Mouse (Mus musculus): ENCODE results near the gene Iqsec1. TPM values are rescaled to one million over a fixed set of nuclear protein-coding genes. Genes with fewer than 3 reads are reported as not detected.
A peak's percentile ranks its signal among the peaks of the same experiment; 100 is the strongest.

The Iqsec1 gene
- polyA plus RNA-seq, 1 experiment from 2014 or later: 5.1 TPM

- peak overlapping the region; percentile 68 for H3K9ac ChIP-seq (ENCODE audit: low read length)
- under 1% methylated on average over 74 of the region's 76 CpGs for WGBS
- peak overlapping the region; percentile 63; the same call in 1 of the 2 replicates for H3K27ac ChIP-seq (replicated peaks)
- peak overlapping the region; percentile 65 for H3K4me3 ChIP-seq (ENCODE audit: low read depth, low read length)
- ATAC-seq (ENCODE audit: low FRiP score, low TSS enrichment) (no peak; the same call in 1 of the 2 replicates), DNase-seq (ENCODE audit: low spot score) (peak; percentile 43)
- no peaks in the 10 kb centered on the region for H3K9me3 ChIP-seq (ENCODE audit: control insufficient read depth, low read length)
- peak overlapping the region; percentile 98 for H3K4me2 ChIP-seq (replicated peaks; ENCODE audit: low read depth)
- no peaks in the 10 kb centered on the region for H3K36me3 ChIP-seq (ENCODE audit: control insufficient read depth, insufficient read depth, low read length)
- H3K4me1 ChIP-seq (replicated peaks; ENCODE audit: control insufficient read depth, insufficient read depth): peaks cover 6% of the 10 kb centered on the region; the same call in 1 of the 2 replicates
- H3K27me3 ChIP-seq (ENCODE audit: control insufficient read depth, insufficient read depth, low read length): no peaks in the 10 kb centered on the region
- TF ChIP-seq CTCF (IDR thresholded peaks at IDR 0.05; ENCODE audit: low read depth) (no peak), EP300 (optimal IDR thresholded peaks at IDR 0.05) (no peak)
Observed at GRCm38 (mm10) chr6:90987561-90988298, 755 bp downstream of the Iqsec1 start.

- Histone ChIP-seq H3K4me3 (ENCODE audit: low read depth, low read length) (no peak overlapping the region), H3K9me3 (ENCODE audit: control insufficient read depth, low read length) (no peaks in the 10 kb centered on the region), H3K9ac (ENCODE audit: low read length) (no peak overlapping the region), H3K4me2 (replicated peaks; ENCODE audit: low read depth) (no peak overlapping the region), H3K4me1 (replicated peaks; ENCODE audit: control insufficient read depth, insufficient read depth) (peaks cover 6% of the 10 kb centered on the region; the same call in 1 of the 2 replicates), H3K27me3 (ENCODE audit: control insufficient read depth, insufficient read depth, low read length) (no peaks in the 10 kb centered on the region), H3K36me3 (ENCODE audit: control insufficient read depth, insufficient read depth, low read length) (no peaks in the 10 kb centered on the region), H3K27ac (replicated peaks) (0 out of 2 replicates have a peak overlapping the region, but pooled peaks have one; percentile 1)
- DNase-seq (ENCODE audit: low spot score): no peak
- WGBS: 35% methylated on average over 3 of the region's 3 CpGs
- no peak for TF ChIP-seq EP300 (optimal IDR thresholded peaks at IDR 0.05)
- no peak for TF ChIP-seq CTCF (IDR thresholded peaks at IDR 0.05; ENCODE audit: low read depth)
- no peak for ATAC-seq (ENCODE audit: low FRiP score, low TSS enrichment)
Observed at GRCm38 (mm10) chr6:90984101-90984500, 4.4 kb downstream of the Iqsec1 start.

- no peak for ATAC-seq (ENCODE audit: low FRiP score, low TSS enrichment)
- 68% methylated on average over 2 of the region's 2 CpGs for WGBS
- DNase-seq (ENCODE audit: low spot score): no peak
Observed at GRCm38 (mm10) chr6:90974279-90974678, 14.2 kb downstream of the Iqsec1 start.

GRCm38 (mm10) chr6:90969341-90969871 is 19.1 kb downstream of the Iqsec1 start:
- H3K9ac ChIP-seq (ENCODE audit: low read length): no peak overlapping the region
- TF ChIP-seq CTCF (IDR thresholded peaks at IDR 0.05; ENCODE audit: low read depth) (no peak), EP300 (optimal IDR thresholded peaks at IDR 0.05) (no peak)
- no peak overlapping the region for H3K4me3 ChIP-seq (ENCODE audit: low read depth, low read length)
- no peaks in the 10 kb centered on the region for H3K9me3 ChIP-seq (ENCODE audit: control insufficient read depth, low read length)
- H3K4me1 ChIP-seq (replicated peaks; ENCODE audit: control insufficient read depth, insufficient read depth): no peaks in the 10 kb centered on the region
- H3K27ac ChIP-seq (replicated peaks): no peak overlapping the region
- ATAC-seq (ENCODE audit: low FRiP score, low TSS enrichment) (no peak), DNase-seq (ENCODE audit: low spot score) (no peak)
- WGBS: 27% methylated on average over 2 of the region's 2 CpGs
- H3K4me2 ChIP-seq (replicated peaks; ENCODE audit: low read depth): no peak overlapping the region
- H3K27me3 ChIP-seq (ENCODE audit: control insufficient read depth, insufficient read depth, low read length): no peaks in the 10 kb centered on the region
- no peaks in the 10 kb centered on the region for H3K36me3 ChIP-seq (ENCODE audit: control insufficient read depth, insufficient read depth, low read length)

More at GRCm38 (mm10) chr6:90974279-90974678, 14.2 kb downstream of the Iqsec1 start:
- Histone ChIP-seq H3K27me3 (ENCODE audit: control insufficient read depth, insufficient read depth, low read length) (no peaks in the 10 kb centered on the region), H3K4me3 (ENCODE audit: low read depth, low read length) (no peak overlapping the region), H3K4me1 (replicated peaks; ENCODE audit: control insufficient read depth, insufficient read depth) (no peaks in the 10 kb centered on the region), H3K4me2 (replicated peaks; ENCODE audit: low read depth) (no peak overlapping the region), H3K27ac (replicated peaks) (no peak overlapping the region), H3K9ac (ENCODE audit: low read length) (no peak overlapping the region), H3K36me3 (ENCODE audit: control insufficient read depth, insufficient read depth, low read length) (no peaks in the 10 kb centered on the region), H3K9me3 (ENCODE audit: control insufficient read depth, low read length) (no peaks in the 10 kb centered on the region)
- TF ChIP-seq CTCF (IDR thresholded peaks at IDR 0.05; ENCODE audit: low read depth) (no peak), EP300 (optimal IDR thresholded peaks at IDR 0.05) (no peak)

- H3K27ac ChIP-seq (replicated peaks): no peak overlapping the region
Observed at GRCm38 (mm10) chr6:90953349-90953748, 35.1 kb downstream of the Iqsec1 start.

GRCm38 (mm10) chr6:90950936-90951335 is 37.5 kb downstream of the Iqsec1 start:
- WGBS: 49% methylated on average over 2 of the region's 2 CpGs
- no peak for ATAC-seq (ENCODE audit: low FRiP score, low TSS enrichment)
- no peak for TF ChIP-seq CTCF (IDR thresholded peaks at IDR 0.05; ENCODE audit: low read depth)
- TF ChIP-seq EP300 (optimal IDR thresholded peaks at IDR 0.05): no peak
- no peak for DNase-seq (ENCODE audit: low spot score)
- Histone ChIP-seq H3K36me3 (ENCODE audit: control insufficient read depth, insufficient read depth, low read length) (no peaks in the 10 kb centered on the region), H3K4me1 (replicated peaks; ENCODE audit: control insufficient read depth, insufficient read depth) (no peaks in the 10 kb centered on the region), H3K27me3 (ENCODE audit: control insufficient read depth, insufficient read depth, low read length) (no peaks in the 10 kb centered on the region), H3K4me3 (ENCODE audit: low read depth, low read length) (no peak overlapping the region), H3K9me3 (ENCODE audit: control insufficient read depth, low read length) (no peaks in the 10 kb centered on the region), H3K27ac (replicated peaks) (no peak overlapping the region), H3K9ac (ENCODE audit: low read length) (no peak overlapping the region), H3K4me2 (replicated peaks; ENCODE audit: low read depth) (no peak overlapping the region)

More at GRCm38 (mm10) chr6:90953349-90953748, 35.1 kb downstream of the Iqsec1 start:
- 52% methylated on average over 4 of the region's 4 CpGs for WGBS
- Histone ChIP-seq H3K4me3 (ENCODE audit: low read depth, low read length) (no peak overlapping the region), H3K36me3 (ENCODE audit: control insufficient read depth, insufficient read depth, low read length) (no peaks in the 10 kb centered on the region), H3K9ac (ENCODE audit: low read length) (no peak overlapping the region), H3K4me1 (replicated peaks; ENCODE audit: control insufficient read depth, insufficient read depth) (no peaks in the 10 kb centered on the region), H3K4me2 (replicated peaks; ENCODE audit: low read depth) (no peak overlapping the region), H3K27me3 (ENCODE audit: control insufficient read depth, insufficient read depth, low read length) (no peaks in the 10 kb centered on the region), H3K9me3 (ENCODE audit: control insufficient read depth, low read length) (no peaks in the 10 kb centered on the region)
- TF ChIP-seq EP300 (optimal IDR thresholded peaks at IDR 0.05): no peak
- TF ChIP-seq CTCF (IDR thresholded peaks at IDR 0.05; ENCODE audit: low read depth): no peak
- DNase-seq (ENCODE audit: low spot score): no peak
- ATAC-seq (ENCODE audit: low FRiP score, low TSS enrichment): no peak

Data from stomach, postnatal 0 days (tissue).